Mouse (Mus musculus): ENCODE measurements around the gene Glul.

GRCm38 (mm10) chr1:153953232-153953631 is 53.5 kb downstream of the Glul start:
- no peak for TF ChIP-seq POLR2A (IDR thresholded peaks at IDR 0.05; ENCODE audit: borderline replicate concordance, control insufficient read depth, low read depth, low read length)
- TF ChIP-seq CTCF (IDR thresholded peaks at IDR 0.05; ENCODE audit: control insufficient read depth, insufficient read depth, low read length), result no peak

Data from bone marrow, adult 2 months (tissue).